Mouse (Mus musculus) limb, embryonic 14.5 days (tissue): ENCODE results near the gene Trrap. TPM values are rescaled to one million over a fixed set of nuclear protein-coding genes. Genes with fewer than 3 reads are reported as not detected.
A peak's percentile ranks its signal among the peaks of the same experiment; 100 is the strongest.
"Not testable (repeated sequence)": the region's sequence is repeated elsewhere in the genome, so short reads cannot be mapped to it uniquely, and the experiment has no call there.

Source experiments
- ATAC-seq: fragments of 200-750 bp; cut with Nextera tagmentation; 2 replicates; pipeline ENCODE4 v1.8.0; 2017; ENCODE audit warnings: low read depth, moderate number of reproducible peaks, moderate TSS enrichment; ENCODE audit not compliant: low FRiP score
- DNase-seq: peaks from one replicate; pipeline ENCODE4 v3.0.0-alpha.2; 2015; ENCODE audit warnings: low spot score
- H3K27ac ChIP-seq: fragments of 300-500 bp; sonication (generic); replicated peaks from 2 replicates; pipeline ENCODE4 v1.5.1; 2014; ENCODE audit warnings: low read depth, mild to moderate bottlenecking, low read length, moderate library complexity, mixed read lengths
- H3K27me3 ChIP-seq: fragments of 300-500 bp; sonication (generic); 2 replicates; pipeline ENCODE4 v1.6.1; 2014; ENCODE audit warnings: low read length, mixed read lengths; ENCODE audit not compliant: control insufficient read depth, insufficient read depth
- H3K36me3 ChIP-seq: fragments of 300-500 bp; sonication (generic); 2 replicates; pipeline ENCODE4 v1.6.1; 2014; ENCODE audit warnings: mild to moderate bottlenecking, low read length, moderate library complexity, mixed read lengths; ENCODE audit not compliant: control insufficient read depth, insufficient read depth
- H3K4me1 ChIP-seq: fragments of 300-500 bp; sonication (generic); 2 replicates; pipeline ENCODE4 v1.6.1; 2014; ENCODE audit warnings: antibody characterized with exemption, low read length, mixed read lengths; ENCODE audit not compliant: control insufficient read depth, insufficient read depth
- H3K4me2 ChIP-seq: fragments of 300-500 bp; sonication (generic); replicated peaks from 2 replicates; pipeline ENCODE4 v1.6.1; 2014; ENCODE audit warnings: low read depth, mild to moderate bottlenecking, low read length, moderate library complexity; ENCODE audit not compliant: severe bottlenecking
- H3K4me3 ChIP-seq: fragments of 300-500 bp; sonication (generic); replicated peaks from 2 replicates; pipeline ENCODE4 v1.5.1; 2014; ENCODE audit warnings: low read length
- H3K9ac ChIP-seq: fragments of 300-500 bp; sonication (generic); 2 replicates; pipeline ENCODE4 v1.6.1; 2014; ENCODE audit warnings: mild to moderate bottlenecking, low read depth, low read length, moderate library complexity; ENCODE audit not compliant: severe bottlenecking
- H3K9me3 ChIP-seq: fragments of 300-500 bp; sonication (generic); 2 replicates; pipeline ENCODE4 v1.6.1; 2016; ENCODE audit warnings: low read length; ENCODE audit not compliant: control insufficient read depth
- POLR2A ChIP-seq: fragments of 200-500 bp; IDR thresholded peaks from 2 replicates; pipeline ENCODE4 v1.8.0; 2012; ENCODE audit warnings: inconsistent platforms, mild to moderate bottlenecking, moderate library complexity, borderline replicate concordance; ENCODE audit not compliant: insufficient read depth, insufficient read length; ENCODE audit errors: extremely low read depth
- WGBS: fragments of 180-500 bp; shearing (Covaris S2); extraction: QIAGEN DNeasy Blood & Tissue Kit; methylation state at CpG from one replicate; pipeline ENCODE4 v1.1.7; 2014; 5-methylcytosine and 5-hydroxymethylcytosine counted together
- polyA plus RNA-seq, 2 experiments: library from polyadenylated mRNA; depleted of rRNA in 1 of 2; stranded (reverse) in 1 of 2; unstranded in 1 of 2; fragments of >200 nt; fragmentation: Nextera tagmentation in 1 of 2; extraction: Ambion mirVana in 1 of 2; gene quantifications; 2 replicates each; pipeline versions ENCODE4 v1.2.1 to v1.2.3; 2012 to 2014

Trrap gene
- polyA plus RNA-seq (2012; rRNA removed) (146 and 182 TPM in 2 replicates), polyA plus RNA-seq (2014; fragmentation: Nextera tagmentation; extraction: Ambion mirVana) (79.2 and 106 TPM in 2 replicates)

GRCm38 (mm10) chr5:144767106-144767798 lies at the start of gene Trrap:
TSS of gene Trrap (plus strand) at chr5:144767732.
- not testable (repeated sequence) for H3K27me3 ChIP-seq, H3K9me3 ChIP-seq, H3K4me1 ChIP-seq, DNase-seq
- peak within 1 kb of the TSS; percentile 69 for H3K4me3 ChIP-seq
- H3K9ac ChIP-seq: peak within 1 kb of the TSS; percentile 90
- H3K36me3 ChIP-seq: peaks cover 17% of the 10 kb centered on the region
- ATAC-seq: peak; percentile 6; the same call in 1 of the 2 replicates
- H3K27ac ChIP-seq: peak within 1 kb of the TSS; percentile 94
- H3K4me2 ChIP-seq: peak within 1 kb of the TSS; percentile 85
- WGBS: 83% methylated on average over 13 of the region's 15 CpGs

- ATAC-seq (no peak), DNase-seq (no peak)
- Histone ChIP-seq H3K27ac (no peak overlapping the region), H3K4me2 (no peak overlapping the region), H3K36me3 (no peaks in the 10 kb centered on the region), H3K9ac (no peak overlapping the region), H3K4me1 (no peaks in the 10 kb centered on the region; the same call in 1 of the 2 replicates), H3K9me3 (no peaks in the 10 kb centered on the region), H3K4me3 (no peak overlapping the region), H3K27me3 (no peaks in the 10 kb centered on the region)
- WGBS: 43% methylated on average over 6 of the region's 6 CpGs
- no peak for TF ChIP-seq POLR2A
Observed at GRCm38 (mm10) chr5:144719781-144720180, 47.8 kb upstream of the Trrap start.

GRCm38 (mm10) chr5:144720281-144720680 lies 47.3 kb upstream of the Trrap start:
- Histone ChIP-seq H3K9ac (no peak overlapping the region), H3K27ac (no peak overlapping the region), H3K4me1 (no peaks in the 10 kb centered on the region; the same call in 1 of the 2 replicates), H3K4me3 (no peak overlapping the region), H3K9me3 (no peaks in the 10 kb centered on the region), H3K27me3 (no peaks in the 10 kb centered on the region), H3K36me3 (no peaks in the 10 kb centered on the region), H3K4me2 (no peak overlapping the region)
- no peak for ATAC-seq
- peak; percentile 11 for DNase-seq
- 56% methylated on average over 4 of the region's 4 CpGs for WGBS
- TF ChIP-seq POLR2A: no peak

GRCm38 (mm10) chr5:144724926-144725325 lies 42.6 kb upstream of the Trrap start:
- Histone ChIP-seq H3K9me3 (no peaks in the 10 kb centered on the region), H3K27ac (no peak overlapping the region), H3K9ac (no peak overlapping the region), H3K4me1 (no peaks in the 10 kb centered on the region; the same call in 1 of the 2 replicates), H3K4me3 (no peak overlapping the region), H3K4me2 (no peak overlapping the region), H3K36me3 (no peaks in the 10 kb centered on the region), H3K27me3 (no peaks in the 10 kb centered on the region)
- no peak for ATAC-seq
- no peak for TF ChIP-seq POLR2A
- no peak for DNase-seq
- 32% methylated on average over 2 of the region's 2 CpGs for WGBS

- ATAC-seq (no peak), DNase-seq (no peak)
- Histone ChIP-seq H3K4me2 (no peak overlapping the region), H3K27me3 (no peaks in the 10 kb centered on the region), H3K36me3 (no peaks in the 10 kb centered on the region), H3K4me1 (no peaks in the 10 kb centered on the region), H3K27ac (no peak overlapping the region), H3K9ac (no peak overlapping the region), H3K9me3 (no peaks in the 10 kb centered on the region), H3K4me3 (no peak overlapping the region)
- 72% methylated on average over 3 of the region's 3 CpGs for WGBS
- no peak for TF ChIP-seq POLR2A
Observed at GRCm38 (mm10) chr5:144725554-144725953, 42.0 kb upstream of the Trrap start.
